Mouse (Mus musculus) ES-E14 (cell line): ENCODE results near the gene Arntl. TPM values are rescaled to one million over a fixed set of nuclear protein-coding genes. Genes with fewer than 3 reads are reported as not detected.

Source experiments
- DNase-seq: peaks from one replicate; pipeline ENCODE4 v3.0.0-alpha.2; 2013; ENCODE audit warnings: low read depth, low spot score
- H3K27ac ChIP-seq: 2 replicates; pipeline ENCODE4 v1.5.1; 2012; ENCODE audit warnings: low read depth, mild to moderate bottlenecking, low read length, moderate library complexity, mixed read lengths; ENCODE audit not compliant: poor library complexity, insufficient read depth, severe bottlenecking
- H3K36me3 ChIP-seq: 2 replicates; pipeline ENCODE4 v1.6.1; 2012; ENCODE audit warnings: mild to moderate bottlenecking, low read length, moderate library complexity, mixed read lengths; ENCODE audit not compliant: control insufficient read depth, poor library complexity, insufficient read depth, severe bottlenecking
- H3K4me1 ChIP-seq, 2 experiments: fragments of 150-350 bp in 1 of 2; sonication (generic) in 1 of 2; 2 replicates each; pipeline ENCODE4 v1.6.1; 2012; ENCODE audit warnings: low read length in 2 of 2, mild to moderate bottlenecking in 1 of 2, mixed read lengths in 1 of 2; ENCODE audit not compliant: control insufficient read depth in 2 of 2, insufficient read depth in 2 of 2, poor library complexity in 1 of 2
- H3K4me3 ChIP-seq, 2 experiments: fragments of 150-350 bp in 1 of 2; sonication (generic) in 1 of 2; 2 replicates each; pipeline ENCODE4 v1.5.1; 2012; ENCODE audit warnings: low read length in 2 of 2, low read depth in 1 of 2, mild to moderate bottlenecking in 1 of 2, mixed read lengths in 1 of 2; ENCODE audit not compliant: insufficient read depth in 1 of 2, poor library complexity in 1 of 2, severe bottlenecking in 1 of 2
- H3K9ac ChIP-seq: 2 replicates; pipeline ENCODE4 v1.6.1; 2012; ENCODE audit warnings: low read depth, mild to moderate bottlenecking, low read length, mixed read lengths; ENCODE audit not compliant: poor library complexity, insufficient read depth, severe bottlenecking
- H3K9me3 ChIP-seq: fragments of 150-350 bp; sonication (generic); 2 replicates; pipeline ENCODE4 v1.6.1; 2012; ENCODE audit warnings: low read depth, mild to moderate bottlenecking, low read length; ENCODE audit not compliant: control insufficient read depth, insufficient read depth
- CHD2 ChIP-seq: IDR thresholded peaks from 2 replicates; pipeline ENCODE4 v1.6.1; 2014; ENCODE audit warnings: mild to moderate bottlenecking, low read depth, low read length, inconsistent platforms
- HCFC1 ChIP-seq: IDR thresholded peaks from 2 replicates; pipeline ENCODE4 v1.6.1; 2012; ENCODE audit warnings: low read length, inconsistent platforms, borderline replicate concordance; ENCODE audit not compliant: insufficient read depth
- MAFK ChIP-seq: IDR thresholded peaks from 2 replicates; pipeline ENCODE4 v1.6.1; 2014; ENCODE audit warnings: mild to moderate bottlenecking, low read depth, low read length, inconsistent platforms; ENCODE audit not compliant: insufficient read depth
- ZC3H11A ChIP-seq: IDR thresholded peaks from 2 replicates; pipeline ENCODE4 v1.6.1; 2012; ENCODE audit warnings: low read depth, mild to moderate bottlenecking, inconsistent platforms, low read length, borderline replicate concordance
- ZNF384 ChIP-seq: IDR thresholded peaks from 2 replicates; pipeline ENCODE4 v1.6.1; 2012; ENCODE audit warnings: low read depth, low read length, inconsistent platforms
- in situ Hi-C, 2 experiments: fragments of 600-800 bp; cut with MboI; formaldehyde crosslinking; loops; one replicate each; pipeline ENCODE4 v1.15.1; 2025; ENCODE audit warnings: low sequenced_read_pairs in 2 of 2, inconsistent platforms in 1 of 2; ENCODE audit not compliant: unreplicated experiment in 2 of 2
- total RNA-seq: library from RNA; depleted of rRNA; stranded (reverse); fragments of 300-350 nt; gene quantifications from 2 replicates; pipeline ENCODE4 v1.2.3, GENCODE M21; 2012

Gene Arntl
- total RNA-seq, 1 experiment, result 10.0 TPM

DNA sequence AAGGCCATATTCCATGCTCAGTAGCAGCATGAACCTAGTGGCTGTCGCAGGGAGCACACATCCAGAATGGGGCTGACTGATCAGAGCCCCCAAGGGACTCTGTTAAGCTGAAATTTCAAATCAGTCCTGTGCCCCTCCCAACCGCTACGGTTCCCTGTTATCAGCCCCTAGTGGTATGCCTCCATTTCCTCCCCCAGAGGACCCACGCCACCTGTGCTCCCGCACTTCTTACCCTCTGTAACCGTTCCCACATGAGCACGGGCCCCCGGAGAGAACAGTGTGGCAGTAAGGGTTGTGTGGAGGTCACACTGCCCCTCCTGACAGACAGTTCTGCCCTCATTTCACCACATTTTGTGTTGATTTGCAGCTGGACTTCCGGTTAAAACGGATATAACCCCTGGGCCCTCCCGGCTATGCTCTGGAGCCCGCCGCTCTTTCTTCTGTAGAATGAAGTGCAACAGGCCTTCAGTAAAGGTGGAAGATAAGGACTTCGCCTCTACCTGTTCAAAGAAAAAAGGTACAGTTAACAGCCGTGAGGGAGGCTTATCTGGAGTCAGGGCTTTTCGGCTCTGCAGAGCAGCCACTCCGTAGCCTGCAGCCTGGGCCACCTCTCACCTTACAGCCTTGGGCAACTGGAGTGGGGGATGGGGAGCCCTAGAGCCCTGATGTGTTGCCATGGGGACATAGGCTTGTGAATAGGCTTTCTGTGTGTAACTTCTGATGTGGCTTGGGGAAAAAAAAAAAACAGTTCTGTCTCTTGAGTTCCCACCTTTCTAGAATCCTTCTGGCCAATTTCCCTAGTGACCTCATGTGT, 88.0 kb downstream of the Arntl start:
- Histone ChIP-seq H3K4me3 (peak overlapping the region; percentile 56 to 63), H3K27ac (peak overlapping the region; percentile 77; the same call in 1 of the 2 replicates), H3K36me3 (peaks cover 2% of the 10 kb centered on the region; the same call in 1 of the 2 replicates), H3K9me3 (no peaks in the 10 kb centered on the region), H3K9ac (peak overlapping the region; percentile 83), H3K4me1 (peaks cover 3 to 6% of the 10 kb centered on the region in 2 experiments; a peak in 2 of 4 replicates)
- in situ Hi-C loops, result no loop called here
- no peak for TF ChIP-seq CHD2
- no peak for TF ChIP-seq MAFK
- TF ChIP-seq ZC3H11A, result no peak
- no peak for TF ChIP-seq ZNF384
- TF ChIP-seq HCFC1, result no peak
- peak; percentile 65 for DNase-seq

GRCm38 (mm10) chr7:113297813-113298212, 90.5 kb downstream of the Arntl start:
- no peak for TF ChIP-seq HCFC1
- no peak for TF ChIP-seq ZNF384
- TF ChIP-seq MAFK, result no peak
- no peak for TF ChIP-seq ZC3H11A
- TF ChIP-seq CHD2, result no peak
- no peaks in the 10 kb centered on the region for H3K9me3 ChIP-seq
- no peak overlapping the region for H3K9ac ChIP-seq
- no peak for DNase-seq
- no peak overlapping the region for H3K4me3 ChIP-seq
- in situ Hi-C loops, result no loop called here
- peaks cover 3 to 6% of the 10 kb centered on the region in 2 experiments; a peak in 2 of 4 replicates for H3K4me1 ChIP-seq
- no peak overlapping the region for H3K27ac ChIP-seq
- H3K36me3 ChIP-seq, result peaks cover 2% of the 10 kb centered on the region; the same call in 1 of the 2 replicates

DNA sequence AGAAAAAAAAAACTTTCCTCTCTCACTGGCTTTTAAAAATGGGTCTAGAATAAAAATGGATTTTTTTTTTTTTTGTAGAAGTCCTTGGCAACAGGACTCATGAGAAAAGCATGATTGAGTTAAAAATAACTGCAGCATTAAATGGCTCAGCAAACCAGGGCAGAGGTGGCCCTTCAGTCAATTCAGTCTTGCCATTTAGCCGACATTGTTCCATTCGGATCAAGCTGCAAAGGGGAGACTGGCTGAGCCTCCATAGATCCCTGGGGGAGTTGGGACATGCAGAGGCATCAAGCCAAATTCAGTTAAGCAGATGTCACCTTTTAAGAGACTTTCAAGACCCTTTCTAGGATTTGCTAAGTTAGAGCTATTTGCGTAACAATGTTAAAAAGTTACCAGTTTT, 102.9 kb downstream of the Arntl start:
- Histone ChIP-seq H3K27ac (no peak overlapping the region), H3K9me3 (no peaks in the 10 kb centered on the region), H3K4me1 (no peaks in the 10 kb centered on the region; a peak in 1 of 4 replicates), H3K9ac (no peak overlapping the region), H3K4me3 (no peak overlapping the region), H3K36me3 (peaks cover 2% of the 10 kb centered on the region; the same call in 1 of the 2 replicates)
- in situ Hi-C loops, result no loop called here
- no peak for TF ChIP-seq MAFK
- TF ChIP-seq ZC3H11A, result no peak
- no peak for TF ChIP-seq CHD2
- no peak for TF ChIP-seq HCFC1
- no peak for TF ChIP-seq ZNF384
- DNase-seq, result no peak

- no peak overlapping the region for H3K9ac ChIP-seq
- H3K27ac ChIP-seq, result no peak overlapping the region
- H3K36me3 ChIP-seq, result peaks cover 2% of the 10 kb centered on the region; the same call in 1 of the 2 replicates
- in situ Hi-C loops, result no loop called here
- peak; percentile 48 for DNase-seq
- no peak overlapping the region for H3K4me3 ChIP-seq
- no peaks in the 10 kb centered on the region for H3K9me3 ChIP-seq
- no peaks in the 10 kb centered on the region; a peak in 1 of 4 replicates for H3K4me1 ChIP-seq
- no peak for TF ChIP-seq MAFK
- no peak for TF ChIP-seq ZNF384
- no peak for TF ChIP-seq CHD2
- TF ChIP-seq ZC3H11A, result 0 out of 2 replicates have a peak, but pooled peaks have one; percentile 10
- no peak for TF ChIP-seq HCFC1
Measured at GRCm38 (mm10) chr7:113311784-113312183, 104.5 kb downstream of the Arntl start.
